Mouse (Mus musculus) neutrophil, adult 65 days (primary cell): ENCODE data around the gene Muc4. TPM values are rescaled to one million over a fixed set of nuclear protein-coding genes. Genes with fewer than 3 reads are reported as not detected.

Experiments
- total RNA-seq: library from RNA; stranded (reverse); gene quantifications from 2 replicates; pipeline ENCODE4 v1.2.4, GENCODE M21; 2023

Muc4 gene
- not detected in 2 replicates for total RNA-seq

DNA sequence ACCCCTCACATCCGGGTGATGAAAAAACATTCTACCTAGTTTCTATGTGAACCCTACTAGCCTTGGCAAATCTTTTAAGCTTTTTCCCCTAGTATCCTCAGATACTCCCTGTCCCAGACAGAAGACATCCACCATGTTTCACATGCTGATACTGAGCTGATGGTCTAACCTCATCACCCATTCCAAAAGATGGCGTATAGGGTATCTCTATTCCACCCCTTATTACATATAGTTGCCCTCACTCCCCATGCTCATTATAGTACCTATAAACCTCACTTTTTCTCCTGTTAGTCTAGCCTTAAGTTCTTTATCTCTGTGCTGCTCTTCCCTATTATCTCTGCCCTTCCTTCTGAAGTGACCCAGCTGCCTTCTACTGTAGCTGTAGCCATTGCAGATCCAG is at the start of gene Muc4:
TSS of gene Muc4 (plus strand) at position 301 of the 400 bp plus-strand sequence.

DNA sequence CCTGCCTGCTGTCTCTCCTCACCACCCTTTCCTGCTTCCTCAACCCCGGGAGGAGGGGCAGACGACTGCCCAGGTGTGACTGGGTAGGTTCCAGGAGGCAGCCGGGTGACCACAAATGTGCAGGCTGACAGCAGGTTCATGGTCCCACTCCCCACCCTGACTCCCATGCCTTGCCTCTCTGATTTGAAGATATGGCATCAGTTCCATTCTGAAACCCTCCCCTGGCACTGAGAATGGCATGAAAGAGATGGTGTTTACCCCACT is 61.7 kb downstream of the Muc4 start, which contains the start of gene Muc20:
TSS of gene Muc20 (minus strand) at position 10 of the 264 bp plus-strand sequence.

DNA sequence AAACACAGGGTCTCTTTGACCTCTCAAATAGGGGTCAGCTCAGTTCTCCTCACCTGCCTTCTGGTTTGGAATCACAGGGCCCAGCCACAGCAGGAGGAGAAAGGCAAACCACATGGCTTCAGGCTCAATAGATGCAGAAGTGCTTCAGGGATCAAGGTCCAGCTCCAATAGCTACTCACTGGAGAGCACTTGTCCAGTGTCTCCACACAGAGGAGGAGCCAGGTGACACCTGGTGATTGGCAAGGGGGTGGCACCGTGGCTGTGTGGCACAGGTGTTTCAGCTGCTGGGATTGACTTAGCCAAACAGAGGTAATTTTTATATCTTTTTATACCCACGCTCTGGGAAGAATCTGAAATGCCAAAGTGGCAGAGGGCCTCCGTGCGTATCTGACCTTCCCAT is 74.6 kb downstream of the Muc4 start, which contains the start of gene Smbd1:
TSS of gene Smbd1 (minus strand) at position 157 of the 400 bp plus-strand sequence.

Other genes with a start within 250 kb of the Muc4 start
- gene Slc51a, start 248.0 kb upstream of the Muc4 start, total RNA-seq: not detected in 2 replicates
- not detected in 2 replicates for gene Zdhhc19, start 239.6 kb upstream of the Muc4 start, total RNA-seq
- 25.6 and 28.7 TPM in 2 replicates for gene Tfrc, start 127.0 kb upstream of the Muc4 start, total RNA-seq
- 22.0 and 34.0 TPM in 2 replicates for gene Tnk2, start 92.0 kb upstream of the Muc4 start, total RNA-seq
- 0.16 TPM in 1 of 2 replicates, not detected in the other for gene Muc20, start 61.5 kb downstream of the Muc4 start, total RNA-seq
- gene Smbd1, start 74.6 kb downstream of the Muc4 start, total RNA-seq: not detected in 2 replicates
- 20.2 and 21.5 TPM in 2 replicates for gene Fyttd1, start 141.6 kb downstream of the Muc4 start, total RNA-seq
- 11.5 and 15.4 TPM in 2 replicates for gene Rubcn, start 141.9 kb downstream of the Muc4 start, total RNA-seq
- 39.4 and 54.5 TPM in 2 replicates for gene Lrch3, start 178.2 kb downstream of the Muc4 start, total RNA-seq